Mouse (Mus musculus): ENCODE results near the gene Rasd2.

Rasd2 gene

DNA sequence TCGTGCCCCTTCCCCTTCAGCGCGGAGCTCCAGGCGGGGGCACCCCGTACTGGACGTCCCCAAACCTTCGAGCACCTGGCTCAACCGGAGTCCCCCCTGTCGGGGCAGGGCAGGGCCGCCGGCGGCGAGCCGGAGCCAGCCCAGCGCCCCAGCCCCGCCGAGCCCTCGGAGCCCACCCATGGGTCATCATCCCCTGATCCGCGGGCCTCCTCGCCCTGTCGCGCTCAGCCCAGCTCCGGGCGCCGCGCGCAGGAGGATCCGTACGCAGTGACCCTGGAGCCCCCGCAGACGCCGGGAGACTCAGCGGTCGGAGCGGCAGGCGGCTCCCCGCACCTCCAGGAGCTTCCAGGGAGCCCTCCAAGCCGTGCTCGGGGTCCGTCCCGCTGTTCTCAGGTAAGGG is at the start of gene Rasd2:
Gene Rasd2 (plus strand): TSS at position 259 of the 400 bp plus-strand sequence.
- DNase-seq, result no peak

DNA sequence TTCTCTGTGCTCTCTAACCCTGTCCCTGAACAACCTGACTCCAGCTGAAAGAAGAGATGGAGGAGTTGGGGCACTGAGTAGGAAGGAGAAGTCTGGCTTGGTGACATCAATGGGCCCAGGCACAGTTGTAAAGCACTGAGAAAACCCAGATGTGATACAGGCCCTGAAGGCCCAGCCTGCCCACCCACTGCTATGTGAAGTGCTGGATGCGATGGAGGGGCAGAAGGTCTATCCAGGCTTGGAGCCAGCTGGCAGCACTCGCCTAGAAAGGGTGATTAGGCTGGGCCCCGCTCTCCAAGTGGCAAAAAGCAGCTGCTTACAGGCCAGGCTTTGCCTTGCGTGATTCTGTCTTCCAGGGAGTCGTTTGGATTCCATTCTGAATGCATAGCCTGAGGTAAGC is 44.4 kb upstream of the Rasd2 start:
- DNase-seq, result no peak

DNA sequence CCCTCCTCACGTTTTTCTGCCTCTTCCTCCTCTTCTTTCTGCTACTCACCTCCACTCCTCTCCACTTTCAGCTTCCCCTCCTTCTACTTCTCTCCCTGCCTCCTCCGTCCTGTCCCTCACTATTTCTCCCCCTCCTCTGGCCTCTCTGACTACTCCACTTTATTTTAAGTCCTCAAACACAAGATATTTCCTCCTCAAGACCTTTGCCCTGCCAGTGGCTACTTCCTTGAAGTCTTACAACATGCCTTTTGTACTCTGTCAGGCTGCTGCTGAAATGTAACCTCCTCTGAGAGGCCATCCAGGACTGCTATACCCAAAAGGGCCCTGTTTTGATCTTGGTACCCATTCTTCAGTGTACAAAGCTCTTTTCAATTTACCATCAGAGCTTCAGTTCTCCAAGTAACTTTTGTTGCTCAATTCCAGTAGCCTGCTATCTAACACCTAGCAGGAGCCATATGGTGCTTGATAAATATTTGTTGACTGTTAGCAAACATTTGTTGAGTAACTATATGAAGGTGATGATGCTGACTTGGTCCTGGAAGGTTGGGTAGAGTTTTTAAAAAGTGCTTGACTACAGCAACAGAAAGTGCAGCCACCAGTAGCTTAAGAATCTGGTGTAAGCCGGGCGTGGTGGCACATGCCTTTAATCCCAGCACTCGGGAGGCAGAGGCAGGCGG is 41.6 kb upstream of the Rasd2 start:
- no peak for DNase-seq

DNA sequence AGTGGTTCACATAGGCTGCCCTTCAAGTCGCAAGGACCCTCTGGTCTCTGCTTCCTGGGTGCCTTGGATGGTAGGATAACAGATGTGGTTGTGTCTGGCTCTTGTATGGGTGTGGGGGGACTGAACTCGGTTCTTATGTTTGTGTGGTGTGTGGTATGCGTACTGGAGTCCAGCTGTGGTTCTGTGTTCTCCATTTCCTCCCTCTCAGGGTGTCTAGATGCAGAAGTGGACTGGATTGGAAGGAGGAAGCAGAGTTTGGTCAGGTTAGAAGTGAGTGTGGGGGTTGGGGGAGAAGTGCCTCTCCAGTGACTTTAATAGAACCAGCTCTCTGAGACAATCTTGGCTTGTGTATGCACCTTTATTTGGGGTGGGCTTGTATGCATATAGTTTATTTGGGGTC is 20.7 kb upstream of the Rasd2 start:
- no peak for DNase-seq

DNA sequence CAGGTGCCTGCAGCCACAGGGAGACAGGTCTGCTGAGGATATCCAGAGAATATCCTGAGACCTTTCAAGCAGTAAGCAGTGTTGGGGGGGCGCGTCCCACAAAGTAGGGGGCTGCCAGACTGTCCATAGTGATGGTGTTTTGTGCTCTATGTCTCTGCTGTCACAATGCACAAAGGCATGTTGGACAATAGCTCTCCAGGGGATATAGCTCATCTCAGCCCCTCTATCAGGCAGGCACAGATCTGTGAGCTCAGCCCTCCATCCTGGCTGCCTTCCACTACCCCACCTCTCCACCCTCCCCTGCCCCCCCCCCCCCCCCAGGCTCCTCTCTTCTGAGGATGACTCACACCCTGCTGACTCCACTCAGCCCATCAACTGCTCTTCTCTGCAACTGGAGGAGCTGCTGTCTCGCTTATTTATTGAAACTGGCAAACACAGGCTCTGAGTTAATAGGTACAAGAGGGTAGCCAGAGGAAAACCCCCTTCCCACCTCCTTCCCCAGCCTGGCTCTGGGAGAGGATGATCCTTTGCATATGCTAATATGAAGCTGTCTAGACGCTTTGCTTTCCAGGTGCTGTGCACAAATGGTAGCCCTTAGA is 19.2 kb upstream of the Rasd2 start:
- DNase-seq, result no peak

DNA sequence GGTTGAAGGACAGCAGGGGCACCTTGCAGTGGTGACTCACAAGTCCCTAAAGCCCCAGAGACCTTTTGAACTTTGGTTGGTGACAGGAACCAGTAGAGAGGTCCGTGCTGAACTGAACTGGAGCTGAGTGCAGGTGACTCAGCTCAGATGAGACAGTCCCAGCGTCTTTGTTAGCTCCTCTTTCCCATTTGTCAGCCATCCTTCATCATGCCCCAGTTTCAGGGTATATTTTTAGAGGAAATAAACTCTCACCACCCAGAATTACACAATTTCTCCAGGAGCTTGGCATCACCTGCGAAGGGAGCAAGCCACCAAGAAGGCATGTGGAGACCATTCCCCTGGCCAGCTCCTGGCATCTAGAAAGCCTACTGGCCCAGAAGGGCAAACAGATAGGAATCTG is 16.6 kb upstream of the Rasd2 start:
- DNase-seq, result no peak

DNA sequence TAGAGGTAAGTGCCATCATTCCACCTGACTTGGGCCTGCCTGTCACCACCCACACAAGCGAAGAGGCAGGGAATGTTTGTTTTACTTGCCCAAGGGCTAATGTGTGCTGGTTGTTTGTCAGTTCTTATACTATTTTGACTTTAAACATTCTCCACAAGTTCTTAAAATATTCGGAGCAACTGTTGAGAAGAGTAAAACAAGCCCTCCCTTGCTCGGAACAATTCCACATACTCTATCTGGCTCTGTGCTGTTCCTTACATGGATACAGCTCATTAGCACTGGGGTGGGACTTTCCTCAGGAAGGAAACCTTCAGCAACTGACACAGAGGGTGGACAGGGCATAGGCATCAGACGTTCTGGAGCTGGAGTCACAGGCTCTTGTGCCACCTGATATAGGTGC is 15.9 kb upstream of the Rasd2 start:
- no peak for DNase-seq

DNA sequence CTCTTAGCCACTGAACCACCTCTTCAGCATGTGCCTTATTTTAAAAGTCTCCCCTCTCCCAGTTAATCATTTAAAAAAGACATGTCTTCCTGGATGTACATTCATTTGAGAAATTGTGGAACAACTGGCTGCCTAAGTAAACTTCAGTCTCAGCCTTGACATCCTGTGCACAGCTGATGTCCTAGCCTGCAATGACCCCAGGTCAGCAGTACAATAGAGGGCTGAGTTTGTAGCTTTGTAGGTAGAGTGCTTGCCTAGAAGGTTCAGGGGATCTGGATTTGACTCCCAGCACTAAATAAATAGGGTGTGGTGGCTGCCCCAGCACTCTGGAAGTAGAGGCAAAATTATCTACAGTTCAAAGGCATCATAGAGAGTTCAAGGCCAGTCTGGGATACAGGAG is 15.4 kb upstream of the Rasd2 start:
- no peak for DNase-seq

DNA sequence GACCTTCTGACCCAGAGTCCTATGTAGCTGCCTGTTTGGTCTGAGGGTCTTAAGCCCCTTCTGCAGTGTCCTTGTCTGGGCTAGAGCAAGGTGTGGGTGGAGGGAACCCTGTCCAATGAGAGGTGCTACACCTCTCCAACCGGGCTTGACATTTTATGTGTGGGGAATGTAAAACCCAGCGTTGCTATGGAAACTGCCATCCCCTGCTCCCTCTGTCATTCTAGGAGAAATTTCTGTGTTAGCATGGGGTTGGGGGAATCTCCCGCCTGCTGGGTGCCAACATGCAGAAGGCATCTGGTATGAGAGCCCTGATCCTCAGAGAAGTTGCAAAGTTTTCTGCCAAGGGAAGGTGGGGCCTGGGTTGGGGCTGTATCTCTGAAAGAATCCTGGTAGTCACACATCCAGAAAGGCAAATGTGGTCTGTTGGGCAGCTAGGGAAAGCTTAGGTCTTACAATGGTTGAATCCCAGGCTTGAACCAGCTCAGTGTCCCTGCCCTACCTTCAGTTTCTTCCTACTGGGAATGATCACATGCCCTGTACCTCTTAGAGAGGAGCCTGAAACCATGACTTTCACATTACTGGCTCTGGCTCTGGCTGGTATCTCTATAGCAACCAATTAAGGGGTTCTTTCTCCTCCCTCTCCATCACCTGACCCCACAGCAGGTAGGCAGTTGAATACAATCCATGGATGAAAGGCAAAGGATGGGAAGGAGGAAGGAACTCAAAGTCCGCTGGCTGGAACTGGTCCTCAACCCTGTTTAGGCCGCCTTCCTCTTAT is 14.6 kb upstream of the Rasd2 start:
- DNase-seq, result no peak

DNA sequence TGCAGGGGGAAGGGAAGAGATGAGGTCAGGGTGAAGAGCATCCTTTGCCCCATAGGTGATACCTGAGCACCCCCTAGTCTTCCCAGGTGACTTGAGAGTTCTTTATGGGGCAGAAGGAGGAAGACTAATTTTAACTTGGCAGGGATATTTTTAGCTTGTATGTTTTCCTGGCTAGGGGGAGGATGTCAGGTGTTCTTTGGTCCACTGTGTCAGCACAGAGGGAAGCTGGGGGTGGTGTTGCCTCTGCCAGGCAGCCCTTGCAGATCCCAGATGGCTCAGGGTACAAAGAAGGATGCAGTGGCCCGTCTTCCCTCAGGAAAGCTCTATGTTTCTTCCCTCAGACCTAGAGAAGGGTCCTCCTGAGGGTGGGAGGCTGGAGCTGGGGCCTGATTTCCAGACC is 13.8 kb upstream of the Rasd2 start:
- DNase-seq, result no peak

DNA sequence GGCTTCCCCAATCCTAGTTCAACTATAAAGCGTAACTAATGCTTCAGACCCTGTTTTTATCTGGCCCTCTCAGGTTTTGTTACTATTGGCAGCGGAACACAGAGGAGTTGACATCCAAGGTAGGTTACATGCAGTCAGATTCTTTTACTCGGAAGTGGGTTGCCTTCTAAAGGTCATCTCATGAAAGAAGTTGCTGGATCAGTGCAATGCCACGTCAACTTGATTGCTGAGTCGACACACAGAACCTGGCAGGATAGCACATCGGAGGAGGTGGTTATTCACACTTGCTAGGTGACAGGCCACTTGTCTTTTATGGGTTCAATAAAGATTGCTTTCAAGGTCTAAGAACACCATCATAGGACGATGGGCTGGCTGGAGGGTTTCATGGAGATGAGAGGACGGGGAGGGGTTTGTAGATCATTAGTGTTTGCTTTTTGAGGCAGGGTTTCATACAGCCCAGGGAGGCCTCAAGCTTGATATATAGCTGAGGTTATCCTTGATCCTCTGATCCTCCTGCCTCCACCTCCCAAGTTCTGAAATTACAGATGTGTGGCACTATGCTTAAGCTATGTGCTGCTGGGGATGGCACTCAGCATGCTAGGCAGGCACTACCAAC is 11.6 kb upstream of the Rasd2 start:
- DNase-seq, result no peak

DNA sequence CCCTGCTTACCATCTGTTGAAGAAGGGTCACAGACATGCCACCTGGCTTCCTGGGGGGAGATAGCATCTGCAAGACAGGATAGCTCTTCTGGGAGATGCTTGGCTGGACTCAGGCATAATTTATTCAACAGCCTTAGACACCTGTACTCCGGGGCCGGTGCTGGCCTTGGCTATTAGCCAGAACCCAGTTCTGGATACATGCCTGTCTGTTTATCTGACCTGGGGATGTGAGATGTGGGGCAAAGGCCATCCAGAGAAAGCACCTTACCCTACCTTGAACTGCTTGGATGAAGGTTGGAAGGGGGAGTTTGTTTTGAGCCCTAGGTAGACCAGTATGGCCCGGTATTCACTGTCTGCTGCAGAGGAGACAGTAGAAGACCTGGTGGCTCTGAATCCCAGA is 10.8 kb upstream of the Rasd2 start:
- DNase-seq, result no peak

DNA sequence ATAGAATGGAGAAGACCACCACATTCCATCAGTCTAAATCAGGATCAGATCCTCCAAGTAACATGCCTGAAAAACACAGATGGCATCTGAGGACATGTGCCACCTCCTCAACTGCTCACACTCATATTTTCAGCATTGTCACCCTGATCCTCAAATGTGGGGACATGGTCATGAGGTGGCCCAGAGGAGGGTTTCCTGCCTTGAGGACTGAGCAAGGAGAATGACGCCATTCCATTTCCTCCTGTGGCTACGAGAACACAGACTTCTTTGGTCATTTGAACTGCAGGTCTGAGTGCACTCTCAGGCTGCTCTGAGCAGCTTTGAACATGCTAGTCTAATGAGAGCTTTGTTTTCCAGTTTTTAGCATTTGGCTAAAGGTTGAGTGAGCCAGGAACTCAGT is 10.3 kb upstream of the Rasd2 start:
- no peak for DNase-seq

DNA sequence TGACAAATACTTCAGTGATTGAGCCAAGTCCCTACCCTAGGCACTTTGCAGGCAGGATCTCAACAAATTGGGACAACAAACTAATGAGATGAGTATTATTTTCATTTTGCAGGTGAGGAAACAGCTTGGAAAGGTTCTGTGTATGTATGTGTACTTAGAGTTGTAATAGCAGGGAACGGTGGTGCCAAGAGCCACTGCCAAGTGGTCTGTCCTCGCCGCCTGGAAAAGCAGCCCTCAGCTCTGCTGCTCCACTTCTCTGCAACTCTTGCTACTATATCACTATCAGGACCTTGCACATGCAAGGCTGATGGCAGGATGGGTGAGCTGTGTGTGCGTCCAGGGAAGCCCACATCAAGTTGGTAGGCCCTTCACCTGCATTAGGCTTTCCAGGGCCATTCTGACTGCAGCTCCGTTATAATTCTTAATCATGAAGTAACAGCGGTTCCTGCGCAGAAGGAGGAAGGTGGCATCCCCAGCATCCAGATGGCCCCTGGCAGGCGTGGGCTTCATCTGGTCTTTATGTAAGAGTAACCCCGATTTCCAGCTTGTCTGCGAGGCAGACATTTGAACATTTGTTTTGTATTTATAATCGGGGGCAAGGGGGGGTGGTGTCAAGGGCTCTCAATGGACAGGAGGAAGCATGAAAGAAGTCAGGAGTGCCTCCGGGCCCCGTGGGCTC is 9.4 kb upstream of the Rasd2 start:
- no peak for DNase-seq

DNA sequence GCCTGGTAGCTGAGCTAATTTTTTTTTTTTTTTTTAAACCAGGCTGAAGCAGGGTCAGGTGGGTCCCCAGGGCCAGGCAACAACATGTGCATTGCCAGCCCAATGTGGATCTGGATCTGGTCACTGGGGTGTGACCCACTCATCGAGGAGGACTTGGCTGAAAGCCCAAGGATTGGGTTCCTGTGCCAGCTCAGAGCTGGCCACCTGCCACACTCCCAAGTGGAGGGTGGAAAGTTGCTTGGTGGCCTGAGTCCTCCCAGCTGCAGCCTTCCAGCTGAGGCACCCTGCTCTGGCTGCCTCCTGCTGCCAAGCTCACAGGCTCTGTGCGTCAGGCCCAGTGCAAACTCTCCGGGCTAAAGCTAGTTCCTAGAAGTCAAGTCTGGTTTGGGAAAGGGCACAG is 2.3 kb upstream of the Rasd2 start:
- no peak for DNase-seq

DNA sequence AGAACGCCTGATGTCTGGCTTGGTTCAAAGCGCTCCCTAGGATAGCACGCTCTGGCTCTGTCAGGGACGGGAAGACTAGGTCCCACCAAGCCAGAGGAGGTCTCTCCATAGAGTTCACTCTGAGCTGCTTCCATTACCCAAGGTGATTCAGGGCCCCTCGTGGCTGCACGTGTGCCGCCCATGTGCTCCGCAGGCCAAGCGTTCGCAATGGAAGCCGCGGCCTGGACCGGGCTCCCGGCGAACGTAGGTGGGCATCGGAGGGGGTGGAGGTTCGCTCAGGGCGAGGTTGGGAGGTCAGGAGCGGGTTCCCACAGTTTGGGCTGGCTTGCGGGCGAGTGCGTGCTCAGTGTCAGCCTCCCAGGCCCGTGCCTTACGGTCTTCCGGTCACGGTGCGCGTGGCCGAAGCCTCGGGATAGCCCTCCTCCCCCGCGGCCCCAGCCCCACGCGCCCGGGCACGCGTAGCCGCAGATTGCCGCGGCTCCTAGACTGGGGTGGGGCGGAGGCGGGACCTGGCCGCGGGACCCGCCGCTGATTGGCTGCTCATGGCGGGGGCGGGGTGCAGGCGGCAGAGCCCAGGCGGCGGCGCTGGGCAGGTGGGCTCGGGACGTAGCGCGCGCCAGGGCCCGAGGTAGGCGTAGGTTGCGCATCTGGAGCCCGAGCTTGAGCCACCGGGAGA is 975 bp upstream of the Rasd2 start:
- DNase-seq, result peak; percentile 81 to 83

DNA sequence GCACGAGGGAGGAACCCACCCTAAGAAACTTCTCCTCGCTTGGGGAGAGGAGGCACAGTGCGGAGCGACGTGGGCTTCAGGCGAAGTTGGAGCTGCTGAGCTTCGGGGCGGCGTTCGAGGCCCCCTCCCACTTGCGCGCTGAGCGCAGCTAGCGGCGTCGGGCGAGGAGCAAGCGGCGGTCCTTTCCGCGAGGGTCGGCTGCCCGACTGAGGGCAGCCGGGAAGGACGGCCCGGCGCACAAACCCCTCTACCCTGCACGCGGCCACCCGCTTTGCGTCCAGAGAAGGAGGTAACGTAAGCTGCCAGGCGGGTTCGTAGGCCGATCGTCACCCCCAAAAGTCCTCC is 465 bp upstream of the Rasd2 start:
- DNase-seq, result no peak

DNA sequence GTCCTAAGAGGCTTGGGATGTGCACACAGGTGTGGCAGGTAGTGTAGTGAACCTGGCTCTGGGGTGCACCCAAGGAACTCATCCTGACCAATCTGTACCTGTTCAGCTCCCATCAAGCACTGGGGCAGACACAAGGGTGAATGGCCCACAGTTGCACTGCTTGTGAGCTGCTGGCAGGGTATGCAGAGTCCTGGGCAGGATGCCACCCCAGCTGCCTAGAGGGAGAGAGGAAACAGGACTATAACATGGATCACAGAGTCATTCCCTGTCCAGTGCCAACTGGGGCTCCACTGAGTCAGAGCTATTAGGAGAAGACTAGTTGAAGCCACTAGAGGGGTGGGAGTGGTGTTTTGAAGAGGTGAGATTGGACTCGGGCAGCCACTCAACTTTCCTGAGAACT is 1.3 kb downstream of the Rasd2 start:
- no peak for DNase-seq

DNA sequence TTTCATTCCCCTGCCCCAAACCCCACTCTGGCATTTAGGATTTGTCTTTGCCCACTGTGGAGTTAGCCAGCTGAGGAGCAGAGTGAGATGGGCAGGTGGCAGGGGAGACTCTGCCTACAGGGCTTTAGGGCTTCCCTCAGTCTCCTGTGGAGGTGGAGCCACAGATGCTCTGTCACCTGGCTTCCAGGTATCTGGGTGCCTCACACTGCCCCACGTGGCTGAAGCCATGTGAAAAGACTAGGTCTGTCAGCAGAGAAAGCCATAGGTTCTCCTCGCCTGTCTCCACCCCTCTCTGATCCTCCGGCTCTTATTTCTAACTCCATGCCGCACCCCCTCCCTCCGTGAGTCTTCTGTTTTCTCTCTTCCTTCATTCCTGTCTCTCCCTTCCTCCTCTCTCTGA is 2.2 kb downstream of the Rasd2 start:
- no peak for DNase-seq

DNA sequence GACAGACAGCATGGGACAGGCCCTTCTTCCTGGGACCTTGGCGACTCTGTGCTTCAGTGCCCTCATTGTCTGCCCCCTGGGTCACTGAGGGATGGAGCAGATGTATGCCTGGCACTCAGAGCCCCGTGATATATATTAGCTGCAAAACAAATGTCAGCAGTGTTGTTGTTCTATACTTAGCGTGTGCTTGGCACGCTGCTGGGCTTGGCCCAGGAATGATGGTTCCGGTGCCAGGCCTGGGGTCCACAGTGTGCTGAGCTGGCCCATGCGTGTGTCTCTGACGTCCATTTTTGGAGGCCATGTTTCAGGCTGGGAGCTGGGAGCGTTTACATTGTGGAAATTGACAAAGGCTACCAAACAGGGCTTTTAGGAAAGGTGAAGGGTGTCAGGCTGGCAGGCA is 3.1 kb downstream of the Rasd2 start:
- DNase-seq, result no peak

DNA sequence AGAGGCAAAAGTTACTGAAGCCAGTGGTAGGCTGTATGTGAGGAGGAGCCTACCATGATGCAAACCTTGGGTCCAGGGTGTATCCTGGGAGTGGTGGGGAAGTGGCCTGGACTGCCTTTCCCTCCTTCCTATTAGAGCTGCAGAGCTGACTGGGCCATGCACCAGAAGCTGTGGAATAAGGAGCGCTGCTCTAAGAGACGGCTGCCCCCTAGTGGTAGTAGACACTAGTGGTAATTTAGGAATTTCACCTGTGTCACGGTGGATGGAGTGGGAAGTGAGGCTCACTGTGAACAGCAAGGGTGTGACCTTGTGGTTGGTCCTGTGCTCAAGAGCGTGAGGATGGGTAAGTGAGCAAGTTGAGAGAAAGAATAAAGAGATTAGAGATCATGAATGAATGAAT is 4.2 kb downstream of the Rasd2 start:
- peak; percentile 23 for DNase-seq

DNA sequence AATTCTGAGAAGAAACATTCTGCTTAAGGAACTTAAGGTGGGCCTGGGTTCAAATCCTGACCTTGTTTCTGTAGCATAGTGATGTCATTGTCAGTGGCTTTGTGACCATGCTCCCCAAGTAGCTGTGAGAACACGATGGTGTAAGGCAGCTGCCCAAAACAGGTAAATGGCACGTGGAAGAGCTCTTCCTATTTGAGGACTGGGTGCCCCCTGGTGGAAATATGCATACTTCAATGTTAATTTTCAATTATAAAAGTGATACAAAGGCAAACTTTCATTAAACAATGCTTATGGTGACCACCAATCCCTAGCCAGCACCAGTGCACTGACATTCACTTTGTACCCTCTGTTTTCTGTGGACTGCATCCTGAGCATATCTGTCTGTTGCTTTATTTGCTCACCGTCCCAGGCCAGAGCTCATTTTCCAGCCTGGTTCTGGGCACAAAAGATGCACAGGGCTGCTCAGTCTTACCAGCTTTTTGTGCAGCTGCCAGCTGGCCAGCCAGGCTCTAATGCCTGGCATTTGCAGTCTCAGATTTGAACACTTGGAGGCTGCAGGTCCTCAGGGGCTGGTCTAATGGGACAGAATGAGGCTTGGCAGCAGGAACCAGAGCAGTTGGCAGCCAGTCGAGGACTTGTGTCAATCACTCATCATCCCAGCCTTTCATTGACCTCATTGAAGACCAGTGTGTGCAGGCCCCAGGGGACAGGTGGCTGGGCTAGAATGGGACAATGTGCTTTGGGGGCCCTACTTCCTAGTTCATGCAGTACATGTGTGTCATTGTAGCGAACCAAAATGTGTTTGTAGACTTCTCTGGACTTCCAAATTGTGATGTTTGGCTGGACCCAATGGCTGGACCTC is 6.4 kb downstream of the Rasd2 start:
- no peak for DNase-seq

All from thymus, postnatal 36 days (tissue).